Mouse (Mus musculus): ENCODE measurements around the gene Copg1. TPM values are rescaled to one million over a fixed set of nuclear protein-coding genes. Genes with fewer than 3 reads are reported as not detected.

Copg1 gene
- polyA plus RNA-seq (2012; rRNA removed): 44.8 and 62.5 TPM in 2 replicates

GRCm38 (mm10) chr6:87887594-87888233 lies at the start of gene Copg1:
Gene Copg1 (plus strand): TSS chr6:87887814.
- Histone ChIP-seq H3K27me3 (ENCODE audit: control insufficient read depth, insufficient read depth, low read length) (no peaks in the 10 kb centered on the region), H3K4me1 (ENCODE audit: control insufficient read depth, insufficient read depth, insufficient read length, low read length) (peaks cover 5% of the 10 kb centered on the region; the same call in 1 of the 2 replicates), H3K4me3 (ENCODE audit: low read depth, low read length) (peak within 1 kb of the TSS; percentile 91), H3K36me3 (ENCODE audit: control insufficient read depth, insufficient read depth, low read length) (peaks cover 27% of the 10 kb centered on the region), H3K27ac (ENCODE audit: insufficient read depth, low read depth, low read length) (peak within 1 kb of the TSS; percentile 63)
- 1% methylated on average over 31 of the region's 31 CpGs for WGBS
- TF ChIP-seq CTCF (IDR thresholded peaks at IDR 0.05; ENCODE audit: extremely low read depth, insufficient read length, insufficient replicate concordance, low read depth, low read length): peak; percentile 98
- TF ChIP-seq POLR2A (IDR thresholded peaks at IDR 0.05; ENCODE audit: low read depth, low read length): peak; percentile 85

- under 1% methylated on average over 46 of the region's 46 CpGs for WGBS
- Histone ChIP-seq H3K4me1 (ENCODE audit: control insufficient read depth, insufficient read depth, insufficient read length, low read length) (peaks cover 3% of the 10 kb centered on the region; the same call in 1 of the 2 replicates), H3K27ac (ENCODE audit: insufficient read depth, low read depth, low read length) (peak within 1 kb of the TSS; percentile 99), H3K27me3 (ENCODE audit: control insufficient read depth, insufficient read depth, low read length) (no peaks in the 10 kb centered on the region), H3K36me3 (ENCODE audit: control insufficient read depth, insufficient read depth, low read length) (peaks cover 21% of the 10 kb centered on the region), H3K4me3 (ENCODE audit: low read depth, low read length) (peak within 1 kb of the TSS; percentile 86)
- TF ChIP-seq CTCF (IDR thresholded peaks at IDR 0.05; ENCODE audit: extremely low read depth, insufficient read length, insufficient replicate concordance, low read depth, low read length) (0 out of 2 replicates have a peak, but pooled peaks have one; percentile 19), POLR2A (IDR thresholded peaks at IDR 0.05; ENCODE audit: low read depth, low read length) (peak; percentile 47; the same call in 1 of the 2 replicates)
Measured at GRCm38 (mm10) chr6:87838551-87839197, 48.9 kb upstream of the Copg1 start, which contains the start of gene Isy1. Gene Isy1 (minus strand): TSS chr6:87838798.

DNA sequence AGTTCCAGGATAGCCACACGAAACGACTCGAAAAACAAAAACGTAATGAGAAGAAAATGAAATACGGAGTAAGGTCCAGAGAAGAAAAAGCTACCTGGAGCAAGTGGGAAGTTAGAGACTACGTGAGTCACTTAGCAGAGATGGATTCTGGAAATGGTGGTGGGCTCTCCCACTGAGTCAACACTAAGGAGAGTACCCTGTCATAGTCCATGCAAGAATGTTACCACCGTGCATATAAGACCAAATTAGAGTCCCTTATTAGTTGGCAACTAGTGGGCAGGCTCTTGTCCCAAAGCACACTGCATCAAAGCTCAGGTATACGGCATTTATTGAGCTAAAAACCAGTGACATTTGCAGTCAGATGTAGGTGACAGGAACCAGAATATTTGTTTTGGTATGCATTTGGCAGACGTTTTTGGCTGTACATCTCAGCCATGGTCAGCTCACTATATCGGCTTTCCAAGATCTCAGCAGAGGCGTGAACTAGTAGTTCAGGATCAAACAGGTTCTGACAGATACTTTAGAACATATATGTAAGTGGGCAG lies 47.7 kb upstream of the Copg1 start:
- H3K4me1 ChIP-seq (ENCODE audit: control insufficient read depth, insufficient read depth, insufficient read length, low read length): peaks cover 3% of the 10 kb centered on the region; the same call in 1 of the 2 replicates
- WGBS: 36% methylated on average over 11 of the region's 11 CpGs
- H3K27me3 ChIP-seq (ENCODE audit: control insufficient read depth, insufficient read depth, low read length): no peaks in the 10 kb centered on the region
- H3K27ac ChIP-seq (ENCODE audit: insufficient read depth, low read depth, low read length): peak overlapping the region; percentile 49; the same call in 1 of the 2 replicates
- H3K4me3 ChIP-seq (ENCODE audit: low read depth, low read length): no peak overlapping the region
- H3K36me3 ChIP-seq (ENCODE audit: control insufficient read depth, insufficient read depth, low read length): peaks cover 25% of the 10 kb centered on the region
- TF ChIP-seq CTCF (IDR thresholded peaks at IDR 0.05; ENCODE audit: extremely low read depth, insufficient read length, insufficient replicate concordance, low read depth, low read length): no peak

- WGBS: 78% methylated on average over 8 of the region's 8 CpGs
- Histone ChIP-seq H3K4me3 (ENCODE audit: low read depth, low read length) (no peak overlapping the region), H3K4me1 (ENCODE audit: control insufficient read depth, insufficient read depth, insufficient read length, low read length) (peaks cover 3% of the 10 kb centered on the region; the same call in 1 of the 2 replicates), H3K27me3 (ENCODE audit: control insufficient read depth, insufficient read depth, low read length) (no peaks in the 10 kb centered on the region), H3K36me3 (ENCODE audit: control insufficient read depth, insufficient read depth, low read length) (peaks cover 35% of the 10 kb centered on the region), H3K27ac (ENCODE audit: insufficient read depth, low read depth, low read length) (no peak overlapping the region)
- TF ChIP-seq CTCF (IDR thresholded peaks at IDR 0.05; ENCODE audit: extremely low read depth, insufficient read length, insufficient replicate concordance, low read depth, low read length): no peak
- TF ChIP-seq POLR2A (IDR thresholded peaks at IDR 0.05; ENCODE audit: low read depth, low read length): no peak
Measured at GRCm38 (mm10) chr6:87841635-87842034, 46.0 kb upstream of the Copg1 start.

GRCm38 (mm10) chr6:87842254-87842653 lies 45.4 kb upstream of the Copg1 start:
- 17% methylated on average over 1 of the region's 1 CpGs for WGBS
- Histone ChIP-seq H3K36me3 (ENCODE audit: control insufficient read depth, insufficient read depth, low read length) (peaks cover 35% of the 10 kb centered on the region), H3K4me3 (ENCODE audit: low read depth, low read length) (no peak overlapping the region), H3K4me1 (ENCODE audit: control insufficient read depth, insufficient read depth, insufficient read length, low read length) (peaks cover 3% of the 10 kb centered on the region; the same call in 1 of the 2 replicates), H3K27me3 (ENCODE audit: control insufficient read depth, insufficient read depth, low read length) (no peaks in the 10 kb centered on the region), H3K27ac (ENCODE audit: insufficient read depth, low read depth, low read length) (no peak overlapping the region)
- TF ChIP-seq POLR2A (IDR thresholded peaks at IDR 0.05; ENCODE audit: low read depth, low read length): no peak
- no peak for TF ChIP-seq CTCF (IDR thresholded peaks at IDR 0.05; ENCODE audit: extremely low read depth, insufficient read length, insufficient replicate concordance, low read depth, low read length)

- Histone ChIP-seq H3K27ac (ENCODE audit: insufficient read depth, low read depth, low read length) (no peak overlapping the region), H3K4me3 (ENCODE audit: low read depth, low read length) (no peak overlapping the region), H3K27me3 (ENCODE audit: control insufficient read depth, insufficient read depth, low read length) (no peaks in the 10 kb centered on the region), H3K36me3 (ENCODE audit: control insufficient read depth, insufficient read depth, low read length) (peaks cover 35% of the 10 kb centered on the region), H3K4me1 (ENCODE audit: control insufficient read depth, insufficient read depth, insufficient read length, low read length) (peaks cover 4% of the 10 kb centered on the region; the same call in 1 of the 2 replicates)
- no peak for TF ChIP-seq CTCF (IDR thresholded peaks at IDR 0.05; ENCODE audit: extremely low read depth, insufficient read length, insufficient replicate concordance, low read depth, low read length)
- TF ChIP-seq POLR2A (IDR thresholded peaks at IDR 0.05; ENCODE audit: low read depth, low read length): no peak
- 91% methylated on average over 13 of the region's 13 CpGs for WGBS
Measured at GRCm38 (mm10) chr6:87845031-87845695, 42.5 kb upstream of the Copg1 start.

Measured in small intestine, adult 2 months (tissue).